Mouse (Mus musculus) brown adipose tissue, adult 24 weeks (tissue): Measurements from ENCODE around the gene Pdpk1. TPM values are rescaled to one million over a fixed set of nuclear protein-coding genes. Genes with fewer than 3 reads are reported as not detected.
A peak's percentile ranks its signal among the peaks of the same experiment; 100 is the strongest.
"Not testable (repeated sequence)": the region's sequence is repeated elsewhere in the genome, so short reads cannot be mapped to it uniquely, and the experiment has no call there.

Experiments used
- H3K27ac ChIP-seq: fragments of 200-500 bp; replicated peaks from 2 replicates; pipeline ENCODE4 v1.5.1; 2012; ENCODE audit warnings: low read depth, mild to moderate bottlenecking, low read length
- H3K4me1 ChIP-seq: fragments of 200-500 bp; 2 replicates; pipeline ENCODE4 v1.6.1; 2012; ENCODE audit warnings: low read length, mixed read lengths; ENCODE audit not compliant: control insufficient read depth, insufficient read depth, insufficient read length
- H3K4me3 ChIP-seq: fragments of 200-500 bp; 2 replicates; pipeline ENCODE4 v1.5.1; 2012; ENCODE audit warnings: low read depth, mild to moderate bottlenecking, low read length, moderate library complexity; ENCODE audit not compliant: insufficient read depth
- polyA plus RNA-seq: library from polyadenylated mRNA; stranded (reverse); fragments of >200 nt; gene quantifications from 2 replicates; pipeline ENCODE4 v1.2.4, GENCODE M21; 2012; ENCODE audit not compliant: missing spikeins, insufficient read depth, insufficient read length

The Pdpk1 gene
- polyA plus RNA-seq, 1 experiment = 24.3 TPM

GRCm38 (mm10) chr17:24151890-24152563, 1.3 kb upstream of the Pdpk1 start:
- Histone ChIP-seq H3K4me1 (no peaks in the 10 kb centered on the region), H3K4me3 (peak overlapping the region; percentile 44), H3K27ac (no peak overlapping the region)

GRCm38 (mm10) chr17:24151382-24151781, 658 bp upstream of the Pdpk1 start:
- H3K4me1 ChIP-seq = no peaks in the 10 kb centered on the region
- no peak overlapping the region for H3K27ac ChIP-seq
- no peak overlapping the region for H3K4me3 ChIP-seq

GRCm38 (mm10) chr17:24149421-24149820, 1.3 kb downstream of the Pdpk1 start:
- Histone ChIP-seq H3K4me1 (no peaks in the 10 kb centered on the region), H3K27ac (no peak overlapping the region), H3K4me3 (no peak overlapping the region)

GRCm38 (mm10) chr17:24142897-24143296, 7.8 kb downstream of the Pdpk1 start:
- H3K4me1 ChIP-seq = peaks cover 11% of the 10 kb centered on the region; the same call in 1 of the 2 replicates
- no peak overlapping the region for H3K4me3 ChIP-seq
- H3K27ac ChIP-seq = no peak overlapping the region

GRCm38 (mm10) chr17:24141425-24141920, 9.3 kb downstream of the Pdpk1 start:
- H3K4me3 ChIP-seq = peak overlapping the region; percentile 97
- H3K4me1 ChIP-seq = peaks cover 16% of the 10 kb centered on the region; the same call in 1 of the 2 replicates
- peak overlapping the region; percentile 81 for H3K27ac ChIP-seq

- Histone ChIP-seq H3K27ac (peak overlapping the region; percentile 81), H3K4me3 (peak overlapping the region; percentile 97), H3K4me1 (peaks cover 16% of the 10 kb centered on the region; the same call in 1 of the 2 replicates)
Observed at GRCm38 (mm10) chr17:24140845-24141424, 9.8 kb downstream of the Pdpk1 start.

GRCm38 (mm10) chr17:24139968-24140367, 10.8 kb downstream of the Pdpk1 start:
- peaks cover 17% of the 10 kb centered on the region for H3K4me1 ChIP-seq
- no peak overlapping the region for H3K27ac ChIP-seq
- peak overlapping the region; percentile 97 for H3K4me3 ChIP-seq

GRCm38 (mm10) chr17:24139256-24139655, 11.5 kb downstream of the Pdpk1 start:
- H3K4me3 ChIP-seq = no peak overlapping the region
- peak overlapping the region; percentile 20; the same call in 1 of the 2 replicates for H3K27ac ChIP-seq

GRCm38 (mm10) chr17:24137226-24137880, 13.4 kb downstream of the Pdpk1 start:
- Histone ChIP-seq H3K27ac (no peak overlapping the region), H3K4me1 (peaks cover 21% of the 10 kb centered on the region), H3K4me3 (no peak overlapping the region)

More at GRCm38 (mm10) chr17:24139256-24139655, 11.5 kb downstream of the Pdpk1 start:
- H3K4me1 ChIP-seq = peaks cover 21% of the 10 kb centered on the region

GRCm38 (mm10) chr17:24134062-24134461, 16.7 kb downstream of the Pdpk1 start:
- Histone ChIP-seq H3K27ac (no peak overlapping the region), H3K4me3 (no peak overlapping the region), H3K4me1 (peaks cover 20% of the 10 kb centered on the region)

- not testable (repeated sequence) for H3K4me3 ChIP-seq, H3K27ac ChIP-seq
- peaks cover 18% of the 10 kb centered on the region for H3K4me1 ChIP-seq
Observed at GRCm38 (mm10) chr17:24132919-24133318, 17.8 kb downstream of the Pdpk1 start.

- H3K4me3 ChIP-seq = no peak overlapping the region
- no peak overlapping the region for H3K27ac ChIP-seq
- H3K4me1 ChIP-seq = peaks cover 16% of the 10 kb centered on the region
Observed at GRCm38 (mm10) chr17:24131570-24131969, 19.2 kb downstream of the Pdpk1 start.

GRCm38 (mm10) chr17:24129246-24129645, 21.5 kb downstream of the Pdpk1 start:
- H3K27ac ChIP-seq = peak overlapping the region; percentile 81; the same call in 1 of the 2 replicates
- H3K4me1 ChIP-seq = peaks cover 11% of the 10 kb centered on the region
- not testable (repeated sequence) for H3K4me3 ChIP-seq

- peaks cover 11% of the 10 kb centered on the region for H3K4me1 ChIP-seq
- no peak overlapping the region for H3K27ac ChIP-seq
- H3K4me3 ChIP-seq = no peak overlapping the region
Observed at GRCm38 (mm10) chr17:24127592-24127991, 23.1 kb downstream of the Pdpk1 start.

GRCm38 (mm10) chr17:24126801-24127200, 23.9 kb downstream of the Pdpk1 start:
- Histone ChIP-seq H3K4me3 (no peak overlapping the region), H3K4me1 (peaks cover 11% of the 10 kb centered on the region), H3K27ac (no peak overlapping the region; the same call in 1 of the 2 replicates)
